Comparison of ENCODE assay signal across 24 mouse cellular contexts in the genomic region with DNA sequence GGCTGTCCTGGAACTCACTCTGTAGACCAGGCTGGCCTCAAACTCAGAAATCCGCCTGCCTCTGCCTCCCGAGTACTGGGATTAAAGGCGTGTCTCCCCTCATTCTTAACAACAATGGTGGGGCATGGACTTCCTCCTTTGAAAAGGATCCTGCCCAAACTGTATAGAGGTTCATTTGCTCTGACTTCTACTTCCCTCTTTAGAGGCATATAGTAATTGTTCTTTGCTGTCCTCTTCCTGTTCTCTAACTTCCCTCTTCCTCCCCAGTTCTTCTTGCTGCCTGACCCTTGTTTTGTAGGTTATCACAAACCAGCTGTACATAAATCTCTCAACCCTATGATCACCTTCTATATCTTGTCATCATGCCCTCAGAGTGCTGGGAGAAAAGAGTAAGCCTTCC. TPM values are rescaled to one million over a fixed set of nuclear protein-coding genes. Genes with fewer than 3 reads are reported as not detected.
DNase-seq lines count a peak whose midpoint lies in the region; ATAC-seq and TF ChIP-seq lines count a peak whose summit lies in the region.
"Had no signal": no experiment of that assay in that cellular context is flagged by ENCODE, and none has a peak within 500 bp of the region (broad histone marks: within the 10 kb centered on the region; RNA-seq: fewer than 3 reads in every experiment).

No protein-coding gene starts in this region.

- DNase-seq in kidney, adult 2 months, result no peak
- no peak for DNase-seq in kidney, adult 18-20 months
- no peak for DNase-seq in spleen, adult 2 months (ENCODE audit: low read depth in 1 of 2, low spot score in 2 of 2)
- DNase-seq in spleen, postnatal 10 days (ENCODE audit: low spot score in 2 of 2), result no peak
- DNase-seq in layer of hippocampus, adult 18-20 months (ENCODE audit: low spot score in 2 of 2), result no peak
- DNase-seq in left cerebral cortex, postnatal 36 days (ENCODE audit: low spot score in 2 of 2), result no peak
- DNase-seq: adrenal gland, postnatal 25 days; cerebellum, adult 2 months; cerebellum, postnatal 36 days; gastrocnemius, adult 2 months; heart, postnatal 10 days; kidney, postnatal 25 days; layer of hippocampus, postnatal 36 days; liver, embryonic 13.5 days; thymus, postnatal 14 days had no signal

- 87% methylated on average over 3 of the region's 3 CpGs for WGBS in kidney, adult 2 months
- WGBS in spleen, adult 2 months, result 42% methylated on average over 3 of the region's 3 CpGs

- H3K4me3 ChIP-seq in kidney, adult 2 months (ENCODE audit: insufficient read depth, low read depth, low read length), result no peak overlapping the region
- H3K4me3 ChIP-seq in spleen, adult 2 months (ENCODE audit: extremely low read depth, insufficient read depth, insufficient read length), result no peak overlapping the region
- H3K4me3 ChIP-seq: forebrain, embryonic 13.5 days; gastrocnemius, adult 2 months; hindbrain, embryonic 10.5 days; intestine, embryonic 15.5 days; limb, embryonic 12.5 days; liver, embryonic 13.5 days; midbrain, embryonic 10.5 days; neural tube, embryonic 15.5 days had no signal

- peak; percentile 56 for ATAC-seq in megakaryocyte, adult 5-6 weeks (ENCODE audit: poor library complexity, severe bottlenecking)
- ATAC-seq: forebrain, embryonic 13.5 days; hindbrain, embryonic 16.5 days; intestine, embryonic 15.5 days; midbrain, embryonic 16.5 days had no signal

- no peak for TF ChIP-seq POLR2A in kidney, adult 2 months (IDR thresholded peaks at IDR 0.05; ENCODE audit: low read depth, low read length)
- TF ChIP-seq POLR2A in spleen, adult 2 months (IDR thresholded peaks at IDR 0.05; ENCODE audit: low read depth, low read length), result no peak

- intact Hi-C loops in left cerebral cortex, postnatal 36 days (cut with DNase I), result no loop called here

- no peak for TF ChIP-seq CTCF in kidney, adult 2 months (conservative IDR thresholded peaks at IDR 0.05; ENCODE audit: insufficient read depth, insufficient read length, low read depth, low read length)
- TF ChIP-seq CTCF in spleen, adult 2 months (IDR thresholded peaks at IDR 0.05; ENCODE audit: extremely low read depth, insufficient read depth, insufficient read length, insufficient replicate concordance), result no peak

- H3K27ac ChIP-seq in kidney, adult 2 months (ENCODE audit: insufficient read depth, low read depth, low read length), result peak overlapping the region; percentile 23; the same call in 1 of the 2 replicates
- H3K27ac ChIP-seq in spleen, adult 2 months (ENCODE audit: insufficient read depth, low read length), result peak overlapping the region; percentile 71
- H3K27ac ChIP-seq: forebrain, embryonic 13.5 days; hindbrain, embryonic 10.5 days; intestine, embryonic 15.5 days; limb, embryonic 12.5 days; liver, embryonic 13.5 days; midbrain, embryonic 10.5 days; neural tube, embryonic 15.5 days had no signal

- no peaks in the 10 kb centered on the region; the same call in 1 of the 2 replicates for H3K4me1 ChIP-seq in kidney, adult 2 months (ENCODE audit: control insufficient read depth, insufficient read depth, low read length)
- H3K4me1 ChIP-seq in spleen, adult 2 months (ENCODE audit: control insufficient read depth, insufficient read depth, insufficient read length), result peaks cover 5% of the 10 kb centered on the region; the same call in 1 of the 2 replicates
- H3K4me1 ChIP-seq: intestine, embryonic 15.5 days; limb, embryonic 12.5 days had no signal

- H3K27me3 ChIP-seq in kidney, adult 2 months (replicated peaks; ENCODE audit: control insufficient read depth, insufficient read depth, low read length), result no peaks in the 10 kb centered on the region
- no peaks in the 10 kb centered on the region for H3K27me3 ChIP-seq in spleen, adult 2 months (ENCODE audit: control insufficient read depth, insufficient read depth, low read length)
- H3K27me3 ChIP-seq: forebrain, embryonic 13.5 days; intestine, embryonic 15.5 days; limb, embryonic 12.5 days; liver, embryonic 13.5 days; neural tube, embryonic 15.5 days had no signal

- H3K36me3 ChIP-seq in kidney, adult 2 months (ENCODE audit: control insufficient read depth, insufficient read depth, low read length), result peaks cover 1% of the 10 kb centered on the region; the same call in 1 of the 2 replicates
- H3K36me3 ChIP-seq in spleen, adult 2 months (ENCODE audit: control insufficient read depth, insufficient read depth, low read length), result peaks cover 13% of the 10 kb centered on the region
- H3K36me3 ChIP-seq: intestine, embryonic 15.5 days had no signal

RNA-seq across cellular contexts. Expression of gene Atp6ap1, which starts 2.8 kb away (rescaled TPM):
- 382 and 458 TPM in 2 replicates for polyA plus RNA-seq in kidney, adult 2 months (2012; rRNA removed)
- polyA plus RNA-seq in spleen, adult 2 months (2012; rRNA removed), result 267 and 342 TPM in 2 replicates
- 229 and 231 TPM in 2 replicates for total RNA-seq in megakaryocyte, adult 5-6 weeks (2015)
- total RNA-seq in megakaryocyte, adult 5-6 weeks (2017), result 218 and 254 TPM in 2 replicates
- 100 to 1,000 TPM; 327 to 335 TPM for total RNA-seq in layer of hippocampus, adult 18-20 months (2021)
- total RNA-seq in left cerebral cortex, postnatal 36 days (2021), result 100 to 1,000 TPM; 340 to 365 TPM

RNA-seq across cellular contexts. Expression of gene Gdi1, which starts 5.1 kb away (rescaled TPM):
- polyA plus RNA-seq in kidney, adult 2 months (2012; rRNA removed), result 120 and 150 TPM in 2 replicates
- 182 and 192 TPM in 2 replicates for polyA plus RNA-seq in spleen, adult 2 months (2012; rRNA removed)
- total RNA-seq in megakaryocyte, adult 5-6 weeks (2015), result 133 and 170 TPM in 2 replicates
- total RNA-seq in megakaryocyte, adult 5-6 weeks (2017), result 44.6 and 70.5 TPM in 2 replicates
- total RNA-seq in layer of hippocampus, adult 18-20 months (2021), result 100 to 1,000 TPM; 615 to 618 TPM
- total RNA-seq in left cerebral cortex, postnatal 36 days (2021), result 100 to 1,000 TPM; 583 to 584 TPM

RNA-seq across cellular contexts. Expression of gene Fam50a, which starts 13.1 kb away (rescaled TPM):
- 13.1 and 17.7 TPM in 2 replicates for polyA plus RNA-seq in kidney, adult 2 months (2012; rRNA removed)
- 13.4 and 14.5 TPM in 2 replicates for polyA plus RNA-seq in spleen, adult 2 months (2012; rRNA removed)
- total RNA-seq in megakaryocyte, adult 5-6 weeks (2015), result 43.2 and 51.5 TPM in 2 replicates
- total RNA-seq in megakaryocyte, adult 5-6 weeks (2017), result 42.8 and 63.1 TPM in 2 replicates
- total RNA-seq in layer of hippocampus, adult 18-20 months (2021), result 10 to 100 TPM; 24.6 to 30.3 TPM
- total RNA-seq in left cerebral cortex, postnatal 36 days (2021), result 10 to 100 TPM; 30.1 to 31.9 TPM

RNA-seq across cellular contexts. Expression of gene Dnase1l1, which starts 17.6 kb away (rescaled TPM):
- polyA plus RNA-seq in kidney, adult 2 months (2012; rRNA removed), result 26.0 and 26.1 TPM in 2 replicates
- polyA plus RNA-seq in spleen, adult 2 months (2012; rRNA removed), result 12.0 and 14.0 TPM in 2 replicates
- total RNA-seq in megakaryocyte, adult 5-6 weeks (2015), result 105 and 116 TPM in 2 replicates
- total RNA-seq in megakaryocyte, adult 5-6 weeks (2017), result 63.8 and 69.1 TPM in 2 replicates
- total RNA-seq in layer of hippocampus, adult 18-20 months (2021), result 1 to 10 TPM; 2.4 to 2.6 TPM
- 1 to 10 TPM; 2.0 to 2.3 TPM for total RNA-seq in left cerebral cortex, postnatal 36 days (2021)

RNA-seq across cellular contexts. Expression of gene Taz, which starts 18.0 kb away (rescaled TPM):
- 79.6 and 104 TPM in 2 replicates for polyA plus RNA-seq in kidney, adult 2 months (2012; rRNA removed)
- polyA plus RNA-seq in spleen, adult 2 months (2012; rRNA removed), result 87.5 and 113 TPM in 2 replicates
- 45.2 and 49.3 TPM in 2 replicates for total RNA-seq in megakaryocyte, adult 5-6 weeks (2015)
- total RNA-seq in megakaryocyte, adult 5-6 weeks (2017), result 28.1 and 33.1 TPM in 2 replicates
- total RNA-seq in layer of hippocampus, adult 18-20 months (2021), result 10 to 100 TPM; 57.7 to 60.7 TPM
- 10 to 100 TPM; 49.7 to 64.0 TPM for total RNA-seq in left cerebral cortex, postnatal 36 days (2021)
